Mouse (Mus musculus): ENCODE measurements at regions not wholly inside any gene's neighbourhood (a gene's known extent, or its start where the extent isn't known, plus 50 kb on each side); places are given as distances from the start of the nearest gene placed in this dataset.

DNA sequence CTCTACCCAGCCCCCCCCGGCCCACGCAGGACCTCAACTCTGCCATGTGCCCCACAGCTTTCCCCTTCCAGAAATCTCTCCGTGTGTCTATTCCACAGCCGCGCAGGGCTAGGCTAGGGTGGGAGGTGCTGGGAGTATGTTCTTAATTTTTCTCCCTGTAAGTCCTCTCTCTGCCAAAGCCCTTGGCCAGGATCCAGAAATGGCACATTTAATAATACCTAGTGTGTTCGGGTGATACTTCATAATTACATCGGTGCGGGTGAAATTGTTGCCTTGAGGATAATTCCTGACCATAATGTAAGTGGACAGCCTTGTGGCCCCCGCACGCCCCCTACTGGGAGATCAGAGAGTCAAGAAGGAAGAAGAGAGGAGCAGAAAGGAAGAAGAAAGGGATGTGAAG lies 1093.5 kb downstream of the Mrps31 start:
- peak; percentile 50 for DNase-seq (ENCODE audit: low read depth, low spot score)

DNA sequence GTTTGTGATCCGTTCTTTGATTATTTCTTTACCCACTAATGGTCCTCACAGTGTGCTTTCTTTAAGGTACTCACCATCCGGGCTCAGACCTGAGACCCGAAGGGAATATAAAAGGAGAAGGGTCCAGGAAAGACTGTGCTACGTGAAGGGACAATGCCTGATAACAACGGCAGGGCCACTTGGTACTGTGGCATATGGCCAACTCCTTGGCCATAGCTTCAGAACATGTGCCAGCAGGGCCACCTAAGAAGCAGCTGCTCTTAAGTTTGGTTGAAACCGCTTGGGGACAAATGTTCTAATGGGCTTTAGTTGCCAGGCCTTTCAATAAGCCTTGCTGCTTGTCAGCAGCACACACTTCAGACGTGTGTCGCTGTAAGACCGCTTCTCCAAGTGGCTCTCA lies 1094.1 kb downstream of the Mrps31 start:
- no peak for DNase-seq (ENCODE audit: low read depth, low spot score)

DNA sequence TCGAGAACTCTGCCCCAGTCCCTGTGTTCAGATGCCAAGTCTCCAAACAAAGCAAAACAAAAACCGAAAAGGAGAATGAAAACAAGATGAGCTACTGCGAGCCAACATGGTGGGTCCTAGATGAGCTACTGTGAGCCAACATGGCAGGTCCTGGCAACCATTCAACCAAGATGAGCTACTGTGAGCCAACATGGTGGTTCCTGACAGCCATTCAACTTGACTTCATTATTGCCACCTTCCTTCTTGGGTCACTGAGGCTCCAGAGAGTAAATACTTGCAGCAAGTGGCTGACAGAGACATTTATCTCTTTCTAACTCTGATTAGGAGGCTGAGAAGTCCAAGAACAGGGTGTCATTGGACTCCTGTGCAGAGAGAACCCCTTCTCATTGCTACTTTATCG lies 1094.8 kb downstream of the Mrps31 start:
- DNase-seq (ENCODE audit: low read depth, low spot score), result no peak

DNA sequence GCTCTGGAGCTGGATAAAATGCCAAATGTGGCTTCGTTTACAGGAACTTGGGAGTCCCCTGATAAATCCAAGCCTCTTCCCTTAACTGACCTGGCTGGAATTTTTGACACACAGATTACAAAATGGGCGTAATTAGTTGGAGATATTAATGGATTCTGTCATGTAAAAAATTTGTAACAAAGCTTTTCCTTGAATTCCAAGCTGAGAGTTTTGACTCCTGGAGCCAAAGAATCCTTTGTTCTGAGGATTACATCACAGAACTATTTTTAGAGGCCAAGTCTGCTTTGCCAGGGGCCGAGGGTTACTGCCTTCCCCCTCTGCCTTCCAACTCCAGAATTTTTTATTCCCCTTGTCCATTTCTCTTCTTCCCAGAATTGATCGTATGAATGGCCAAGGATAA lies 1096.5 kb downstream of the Mrps31 start:
- no peak for DNase-seq (ENCODE audit: low read depth, low spot score)

DNA sequence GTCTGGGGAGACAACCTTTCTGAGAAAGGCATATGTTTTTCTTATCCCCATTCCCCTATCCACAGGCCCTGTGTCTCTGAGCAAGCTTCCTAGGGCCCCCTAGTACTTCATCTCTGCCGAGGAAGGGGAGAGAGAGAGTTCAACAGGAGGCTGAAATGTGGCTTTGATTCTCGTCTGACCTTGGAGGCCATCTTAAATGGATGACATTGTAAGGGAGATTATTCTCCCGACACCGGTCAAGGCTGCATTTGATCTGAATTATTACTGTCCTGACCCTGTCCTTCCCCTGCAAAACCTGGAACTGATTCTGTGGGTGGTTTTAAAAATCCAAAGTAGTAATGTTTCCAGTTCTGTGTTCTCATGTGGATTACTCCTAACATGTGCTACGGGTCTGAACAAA lies 1098.9 kb downstream of the Mrps31 start:
- no peak for DNase-seq (ENCODE audit: low read depth, low spot score)

DNA sequence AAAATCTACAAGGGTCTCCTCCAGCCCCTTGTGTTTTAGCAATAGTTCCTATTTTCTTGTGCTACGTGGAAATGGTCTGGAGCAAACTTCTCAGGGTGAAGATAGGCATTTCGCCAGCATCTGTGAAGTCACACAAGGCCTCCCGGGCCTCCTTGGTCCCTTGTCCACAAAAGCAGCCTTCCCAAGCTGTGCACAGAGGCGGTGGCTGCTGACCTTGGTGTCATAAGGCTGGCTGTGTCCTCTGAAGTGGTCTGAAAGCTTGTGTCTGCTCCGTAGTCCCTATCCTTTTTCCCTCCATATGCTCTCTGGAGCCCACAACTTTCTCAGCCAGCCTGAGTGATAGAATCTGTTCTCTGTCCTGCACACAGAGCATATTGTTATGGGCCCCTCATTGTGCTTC lies 1099.4 kb downstream of the Mrps31 start:
- DNase-seq (ENCODE audit: low read depth, low spot score), result no peak

DNA sequence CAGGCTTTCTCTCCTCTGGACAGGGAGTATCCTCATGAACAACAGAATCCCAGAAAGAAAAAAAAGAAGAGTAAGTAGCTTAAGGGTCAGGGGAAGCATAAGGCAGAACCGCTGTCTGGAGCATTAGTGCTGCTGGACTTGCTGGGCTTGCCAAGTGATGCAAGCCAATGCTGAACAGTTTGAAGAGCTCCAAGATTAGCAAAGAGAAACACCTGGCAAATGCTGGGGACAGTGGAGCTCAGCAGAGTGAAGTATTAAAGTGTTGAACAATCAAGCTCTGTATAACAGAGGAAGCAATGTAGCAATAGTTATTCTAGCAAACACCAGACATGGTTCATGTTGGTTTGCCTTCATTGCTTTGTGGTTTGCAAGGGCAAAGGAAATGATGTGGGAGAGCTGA lies 1100.1 kb downstream of the Mrps31 start:
- no peak for DNase-seq (ENCODE audit: low read depth, low spot score)

DNA sequence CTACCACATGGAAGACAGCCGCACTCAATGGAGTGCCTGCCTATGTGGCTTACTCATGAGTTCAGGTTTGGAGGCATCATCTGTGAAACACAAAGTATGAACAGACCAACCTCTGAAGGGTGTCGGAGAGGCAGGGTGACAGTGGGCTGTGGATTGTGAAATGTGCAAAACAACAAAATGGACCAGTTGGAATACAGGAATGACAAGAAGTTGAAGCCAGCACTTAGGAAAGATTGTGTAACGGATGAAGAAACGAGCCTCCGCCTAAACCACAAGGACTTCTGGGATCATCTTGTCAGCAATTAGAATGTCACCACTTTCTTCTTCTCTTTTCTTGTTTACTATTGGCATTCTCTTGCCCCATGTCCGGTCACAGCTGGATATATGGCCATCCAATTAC lies 1100.6 kb downstream of the Mrps31 start:
- no peak for DNase-seq (ENCODE audit: low read depth, low spot score)

DNA sequence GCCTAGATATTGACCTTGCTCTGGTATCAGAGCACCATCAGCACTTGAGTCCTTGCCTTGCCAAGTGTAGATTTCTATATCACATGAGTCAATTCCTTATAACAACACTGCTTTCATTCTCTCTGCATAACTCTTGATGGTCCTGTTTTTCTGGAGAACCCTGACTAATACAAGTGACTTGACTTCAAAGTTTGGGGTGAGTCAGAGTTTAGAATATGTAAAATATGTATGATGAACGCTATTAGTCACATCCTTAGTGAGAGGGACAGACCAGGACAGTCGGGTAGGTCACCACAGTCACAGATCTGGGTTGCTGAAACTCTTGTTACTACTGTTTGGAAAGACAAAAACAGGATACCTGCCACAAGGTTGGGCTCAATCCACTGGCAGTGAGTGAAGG lies 1105.3 kb downstream of the Mrps31 start:
- DNase-seq (ENCODE audit: low read depth, low spot score), result no peak

DNA sequence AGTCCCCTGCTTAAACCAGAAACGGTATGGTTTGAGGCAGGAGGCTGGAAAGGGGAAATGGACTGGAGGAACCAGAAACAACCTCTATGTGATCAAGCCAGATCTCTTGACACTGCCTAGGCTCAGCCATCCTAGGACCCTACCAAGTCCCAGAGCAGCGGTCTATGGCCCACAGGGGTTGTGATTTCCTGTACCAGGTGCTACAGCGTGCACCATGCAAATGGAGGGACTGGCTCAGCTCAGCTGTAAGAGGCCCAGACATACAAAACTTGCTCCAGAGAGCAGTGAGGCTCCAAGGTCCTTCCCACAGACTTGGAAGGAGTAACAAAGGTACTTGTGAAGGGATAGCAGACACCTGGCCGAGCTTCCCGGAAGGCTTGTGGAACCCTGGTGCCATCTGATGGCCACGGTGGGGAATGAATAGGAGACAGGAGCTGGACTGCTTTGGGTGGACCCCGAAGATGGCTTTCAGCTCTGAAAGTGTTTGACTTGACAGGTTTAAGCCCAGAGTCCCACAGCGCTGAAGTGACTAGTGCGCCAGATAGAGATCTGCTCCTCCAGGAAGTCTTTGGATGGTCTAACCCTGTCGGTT lies 1120.5 kb downstream of the Mrps31 start:
- DNase-seq (ENCODE audit: low read depth, low spot score), result peak; percentile 84

DNA sequence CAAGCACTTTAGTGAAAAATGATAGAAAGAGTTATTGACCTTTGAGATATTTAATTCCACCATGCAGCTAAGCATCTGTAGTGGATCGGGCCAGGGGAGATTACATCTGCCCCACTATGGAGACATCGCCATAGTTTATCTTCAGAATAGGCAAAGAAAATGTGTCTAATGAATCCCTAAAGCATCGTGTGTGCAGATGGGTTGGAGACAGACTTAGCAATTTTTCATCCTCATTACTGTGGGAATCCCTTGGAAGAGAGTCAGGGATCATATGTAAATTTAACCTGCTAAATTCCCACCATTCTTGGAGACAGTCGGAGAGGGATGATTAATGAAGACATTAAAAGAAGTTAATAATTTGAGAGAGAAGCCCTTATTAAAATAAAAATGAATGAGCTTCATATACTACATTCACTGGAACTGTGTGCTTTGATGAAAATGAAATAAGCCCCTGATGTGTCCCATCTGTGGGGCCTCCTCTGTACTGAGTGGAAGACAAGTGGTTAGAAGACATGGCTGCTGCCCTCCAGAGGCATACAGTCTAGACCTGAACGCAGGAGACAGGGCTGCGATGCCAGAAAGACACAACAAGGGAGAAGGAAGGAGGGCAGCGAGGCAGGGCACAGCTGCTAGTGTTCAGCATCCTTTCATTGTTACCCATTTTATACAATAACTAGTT lies 1126.7 kb downstream of the Mrps31 start:
- DNase-seq (ENCODE audit: low read depth, low spot score), result no peak

DNA sequence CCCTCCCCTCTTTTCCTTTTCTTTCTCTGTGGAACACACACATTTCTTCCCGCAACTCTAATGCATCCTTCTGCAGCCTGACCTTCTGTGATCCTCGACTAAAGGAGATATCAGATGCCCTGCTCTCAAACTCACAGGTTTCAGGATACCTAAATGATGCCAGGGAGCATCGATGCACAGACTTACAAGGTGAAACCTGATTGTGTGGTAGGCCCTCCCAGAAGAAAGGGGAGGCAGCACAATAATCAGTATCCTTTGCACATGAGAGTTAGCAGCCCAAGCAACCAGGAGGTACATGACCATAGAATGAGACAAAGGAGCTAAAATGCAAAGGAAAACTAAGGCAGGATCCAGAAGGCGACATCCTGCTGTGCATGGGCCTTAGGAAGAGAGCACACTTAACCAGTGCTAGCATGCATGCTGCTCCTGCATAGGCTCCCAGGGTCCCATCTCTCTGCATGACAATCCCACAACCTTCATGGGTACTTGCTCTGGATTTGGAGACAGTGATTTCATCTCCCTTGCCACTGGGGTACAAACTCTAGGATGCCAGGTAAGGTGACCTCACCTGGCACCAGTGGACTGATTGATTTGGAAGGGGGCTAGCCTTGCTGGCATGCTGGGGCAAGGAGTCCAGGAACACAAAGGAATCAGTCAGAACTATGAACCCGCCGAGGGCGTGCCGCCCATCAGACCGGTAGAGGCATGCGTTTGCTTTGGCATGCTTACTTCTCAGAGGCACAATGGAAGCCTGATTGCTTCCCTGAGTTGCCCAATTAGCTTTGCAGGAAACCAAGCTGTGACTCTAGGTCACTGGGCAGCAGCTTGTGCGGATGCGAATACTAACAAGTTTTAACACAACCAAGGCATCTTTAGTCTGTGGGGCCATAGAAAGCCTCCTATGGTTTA lies 1142.7 kb downstream of the Mrps31 start:
- DNase-seq (ENCODE audit: low read depth, low spot score), result peak; percentile 82

DNA sequence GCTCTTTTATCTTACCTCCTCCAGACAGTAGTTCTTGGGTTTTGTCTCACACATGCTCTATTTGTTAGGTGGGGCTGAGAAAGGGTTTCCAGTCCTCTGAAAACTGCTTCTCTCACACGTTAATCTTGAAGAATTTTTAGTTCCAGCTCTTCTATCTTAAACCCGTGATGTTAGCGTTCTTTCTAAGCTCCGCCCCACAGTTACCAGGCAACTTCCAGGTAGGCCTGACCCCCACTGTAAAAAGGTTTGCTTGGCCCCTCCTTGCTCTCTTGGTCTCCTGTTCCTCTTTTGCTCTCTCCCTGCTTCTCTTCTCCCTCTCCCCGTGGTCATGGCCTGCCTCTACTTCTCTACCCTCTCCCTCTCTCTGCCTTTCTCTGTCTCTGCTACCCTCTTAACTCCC lies 1149.7 kb downstream of the Mrps31 start:
- DNase-seq (ENCODE audit: low read depth, low spot score), result peak; percentile 74

DNA sequence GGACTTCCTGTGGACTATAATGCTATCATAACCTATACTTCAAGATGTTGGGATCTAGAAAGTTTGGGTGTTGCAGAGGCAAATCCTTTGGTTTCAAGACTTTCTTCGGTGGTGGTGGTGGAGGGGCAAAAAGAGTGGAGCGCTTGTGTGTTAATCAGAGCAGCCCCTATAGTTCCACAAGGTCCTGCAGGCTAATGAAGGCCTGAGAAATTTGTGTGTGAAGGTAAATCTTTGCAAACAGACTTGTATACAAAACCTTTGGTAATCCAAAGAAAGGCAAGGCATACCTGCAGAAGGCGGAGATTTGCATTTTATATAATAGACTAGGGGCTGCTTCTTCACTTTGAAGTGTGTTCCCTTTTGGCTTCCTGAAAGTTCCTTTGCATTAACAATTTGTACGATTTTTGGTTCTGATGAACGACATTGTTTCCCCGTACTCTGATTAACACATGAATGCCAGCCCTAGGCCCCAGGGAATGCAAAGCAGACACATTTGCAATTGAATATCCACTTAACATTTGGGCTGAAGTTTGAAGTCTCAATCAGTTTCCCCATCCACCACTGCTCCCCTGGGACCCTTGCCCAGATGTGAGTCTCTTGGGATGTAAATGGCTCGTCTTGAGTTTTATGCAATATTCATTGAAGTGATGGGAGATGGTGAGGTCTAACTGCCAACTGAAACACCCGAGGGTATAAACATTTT lies 1150.7 kb downstream of the Mrps31 start:
- DNase-seq (ENCODE audit: low read depth, low spot score), result peak; percentile 99

DNA sequence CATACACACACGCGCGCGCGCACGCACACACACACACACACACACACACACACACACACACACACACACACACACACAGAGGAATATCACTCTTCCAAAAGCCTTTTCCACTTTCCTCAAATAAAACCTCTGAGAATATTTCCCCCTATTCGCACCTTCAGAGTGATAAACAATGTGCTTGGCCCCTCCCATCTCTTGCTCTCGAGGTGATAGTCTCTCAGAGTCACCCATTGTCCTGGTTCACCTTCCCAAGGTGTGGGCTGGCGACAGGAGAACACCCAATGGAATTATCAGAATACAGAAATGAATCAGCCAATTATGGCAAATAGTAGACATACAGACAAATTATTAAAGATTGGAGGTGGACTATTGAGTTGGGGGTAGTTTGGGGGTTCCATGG lies 1151.3 kb downstream of the Mrps31 start:
- DNase-seq (ENCODE audit: low read depth, low spot score), result peak; percentile 92

DNA sequence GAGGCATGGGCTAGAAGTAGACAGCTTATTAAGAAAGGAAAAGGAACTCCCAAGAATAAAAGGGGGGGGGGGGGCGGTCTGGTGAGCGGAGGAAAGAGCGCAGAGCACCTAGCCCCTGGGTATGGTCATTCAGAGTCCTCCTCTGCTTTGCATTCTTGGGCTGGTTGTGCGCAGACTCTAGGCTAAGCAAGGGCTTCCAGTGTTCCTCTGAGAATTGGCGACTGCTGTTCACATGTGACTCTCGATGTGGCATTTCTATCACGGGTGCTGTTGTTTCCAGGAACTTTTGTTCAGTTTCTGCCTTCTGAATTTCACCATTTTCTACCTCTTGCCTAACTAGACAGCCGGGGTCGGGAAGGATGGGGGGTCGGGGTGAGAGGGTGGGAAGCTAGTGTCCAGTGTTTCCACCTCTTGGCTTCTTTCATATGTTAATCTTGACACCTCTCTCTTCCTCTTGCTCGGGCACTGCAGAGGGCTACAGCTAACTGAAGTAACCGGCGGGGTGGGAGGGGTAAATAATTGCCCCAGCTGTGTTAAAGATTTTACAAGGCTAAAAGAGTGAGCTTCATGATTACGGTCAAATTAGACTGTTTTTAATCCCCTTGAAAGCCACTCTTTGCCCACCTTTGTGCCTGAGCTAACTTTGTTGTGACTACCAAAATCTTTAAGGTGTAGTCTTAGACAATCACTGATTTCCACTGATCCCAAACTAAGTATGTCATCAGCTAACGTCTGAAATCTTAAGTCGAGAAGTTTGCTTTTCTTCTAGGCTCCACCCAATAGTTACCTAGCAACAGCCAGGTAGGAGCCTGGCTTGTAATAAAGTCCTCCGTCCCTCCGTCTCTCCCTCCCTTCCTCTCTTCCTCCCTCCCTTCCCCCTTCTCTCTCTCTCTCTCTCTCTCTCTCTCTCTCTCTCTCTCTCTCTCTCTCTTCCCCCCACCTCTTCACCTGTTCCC lies 1152.2 kb downstream of the Mrps31 start:
- DNase-seq (ENCODE audit: low read depth, low spot score), result peak; percentile 84

DNA sequence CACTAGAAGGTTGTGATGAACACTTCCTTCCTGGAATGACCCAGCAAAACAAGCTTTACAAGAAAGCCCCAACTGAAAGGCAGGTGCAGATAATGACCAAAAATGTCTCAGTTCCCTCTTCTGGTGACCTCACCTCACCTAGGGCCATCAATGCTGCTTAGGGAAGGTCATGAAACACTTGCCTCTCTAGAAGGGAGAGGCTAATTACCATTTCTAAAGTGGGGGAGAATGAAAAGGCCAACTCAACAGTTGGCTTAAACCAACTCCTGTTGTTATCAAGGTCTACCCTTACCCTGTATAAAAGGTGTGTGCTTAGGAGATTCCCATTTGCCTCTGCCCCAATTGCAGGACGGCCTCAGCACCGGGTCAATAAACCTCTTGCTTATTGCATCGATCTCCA lies 1156.7 kb downstream of the Mrps31 start:
- peak; percentile 94 for DNase-seq (ENCODE audit: low read depth, low spot score)

DNA sequence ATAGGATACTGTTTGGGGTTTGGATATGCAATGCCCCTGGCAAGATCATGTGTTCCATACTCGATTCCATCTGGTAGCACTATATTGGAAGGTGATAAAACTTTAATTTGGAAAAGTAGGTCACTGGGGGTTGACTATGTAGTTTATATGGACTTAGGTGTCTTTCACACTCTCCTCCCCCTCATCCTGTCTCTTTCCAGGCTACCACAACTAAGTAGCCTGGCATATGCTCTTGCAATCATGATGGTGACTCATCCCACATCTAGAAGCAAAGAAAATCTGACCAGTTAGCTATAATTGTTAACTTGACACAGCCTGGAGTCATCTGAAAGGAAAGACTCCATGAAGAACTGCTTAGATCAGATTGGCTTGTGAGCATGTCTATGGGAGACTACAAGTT lies 1154.3 kb downstream of the Adam3 start:
- DNase-seq (ENCODE audit: low read depth, low spot score), result no peak

DNA sequence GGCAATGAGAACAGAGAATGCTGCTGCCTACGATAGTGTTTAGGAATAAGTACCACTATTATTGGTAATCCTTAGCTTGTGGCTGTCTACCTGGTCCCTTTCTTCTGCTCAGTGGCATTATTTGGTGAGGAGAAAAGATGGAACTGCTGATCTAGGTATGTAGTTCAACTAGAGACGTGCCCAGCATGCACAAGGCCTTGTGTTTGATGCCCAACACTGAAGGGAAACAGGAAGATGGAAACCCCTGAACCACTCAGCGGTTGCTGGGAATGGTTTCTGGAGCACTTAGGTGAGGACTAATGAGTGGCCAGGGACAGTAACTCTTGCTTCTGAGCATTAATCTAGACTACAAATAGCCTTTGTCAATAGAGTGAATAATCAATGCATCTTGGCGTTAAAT lies 1145.5 kb downstream of the Adam3 start:
- DNase-seq (ENCODE audit: low read depth, low spot score), result no peak

DNA sequence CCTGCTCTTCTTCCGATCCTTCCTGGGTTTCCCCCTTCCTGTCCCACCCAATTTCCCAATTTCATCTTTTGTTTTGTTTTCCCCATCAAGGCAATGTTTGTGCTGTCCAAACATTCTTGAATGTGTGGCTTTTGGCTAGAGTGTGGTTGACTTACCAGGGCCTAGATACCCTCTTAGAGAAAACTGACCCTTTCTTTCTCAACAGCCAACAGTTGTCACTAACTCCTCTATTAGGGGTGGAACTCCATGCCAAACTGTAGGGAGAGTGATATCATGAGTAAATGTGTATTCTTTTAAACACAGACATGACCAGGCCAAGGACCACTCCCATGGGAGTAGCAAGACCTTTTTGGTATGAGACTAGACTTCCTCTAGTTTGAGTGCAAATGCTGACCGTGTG lies 1145.0 kb downstream of the Adam3 start:
- DNase-seq (ENCODE audit: low read depth, low spot score), result no peak
